Mouse (Mus musculus): ENCODE measurements around the gene Nxf1. TPM values are rescaled to one million over a fixed set of nuclear protein-coding genes. Genes with fewer than 3 reads are reported as not detected.

Gene Nxf1
- polyA plus RNA-seq, 1 experiment from 2014 or later, result 145 TPM

- H3K27me3 ChIP-seq (ENCODE audit: control insufficient read depth, insufficient read depth, low read length), result no peaks in the 10 kb centered on the region
- 51% methylated on average over 3 of the region's 3 CpGs for WGBS
- no peaks in the 10 kb centered on the region for H3K9me3 ChIP-seq (replicated peaks; ENCODE audit: control insufficient read depth, low read length)
- ATAC-seq (replicated peaks; ENCODE audit: extremely low read depth, insufficient read depth, low FRiP score), result no peak
- peak overlapping the region; percentile 95 for H3K9ac ChIP-seq (ENCODE audit: low read length)
- no peak overlapping the region for H3K27ac ChIP-seq (ENCODE audit: low read length)
- H3K4me3 ChIP-seq (ENCODE audit: low read length), result no peak overlapping the region
- H3K36me3 ChIP-seq (ENCODE audit: control insufficient read depth, insufficient read depth), result peaks cover 32% of the 10 kb centered on the region
- H3K4me1 ChIP-seq (ENCODE audit: control insufficient read depth, insufficient read depth, low read length), result peaks cover 22% of the 10 kb centered on the region
- peak overlapping the region; percentile 80; the same call in 1 of the 2 replicates for H3K4me2 ChIP-seq (ENCODE audit: low read depth, low read length)
These were observed 1.2 kb upstream of the Nxf1 start for GRCm38 (mm10) chr19:8755652-8756051.

GRCm38 (mm10) chr19:8757471-8757998 lies 662 bp downstream of the Nxf1 start:
- peak overlapping the region; percentile 95 for H3K9ac ChIP-seq (ENCODE audit: low read length)
- no peaks in the 10 kb centered on the region for H3K9me3 ChIP-seq (replicated peaks; ENCODE audit: control insufficient read depth, low read length)
- H3K27ac ChIP-seq (ENCODE audit: low read length), result peak overlapping the region; percentile 83
- peak overlapping the region; percentile 88 for H3K4me2 ChIP-seq (ENCODE audit: low read depth, low read length)
- H3K4me1 ChIP-seq (ENCODE audit: control insufficient read depth, insufficient read depth, low read length), result peaks cover 22% of the 10 kb centered on the region
- ATAC-seq (replicated peaks; ENCODE audit: extremely low read depth, insufficient read depth, low FRiP score), result no peak
- H3K4me3 ChIP-seq (ENCODE audit: low read length), result peak overlapping the region; percentile 77
- 3% methylated on average over 14 of the region's 14 CpGs for WGBS
- H3K36me3 ChIP-seq (ENCODE audit: control insufficient read depth, insufficient read depth), result peaks cover 18% of the 10 kb centered on the region
- H3K27me3 ChIP-seq (ENCODE audit: control insufficient read depth, insufficient read depth, low read length), result no peaks in the 10 kb centered on the region

- peaks cover 22% of the 10 kb centered on the region for H3K4me1 ChIP-seq (ENCODE audit: control insufficient read depth, insufficient read depth, low read length)
- peaks cover 22% of the 10 kb centered on the region for H3K36me3 ChIP-seq (ENCODE audit: control insufficient read depth, insufficient read depth)
- H3K9me3 ChIP-seq (replicated peaks; ENCODE audit: control insufficient read depth, low read length), result no peaks in the 10 kb centered on the region
- H3K4me3 ChIP-seq (ENCODE audit: low read length), result no peak overlapping the region
- H3K9ac ChIP-seq (ENCODE audit: low read length), result no peak overlapping the region
- H3K27me3 ChIP-seq (ENCODE audit: control insufficient read depth, insufficient read depth, low read length), result no peaks in the 10 kb centered on the region
- no peak for ATAC-seq (replicated peaks; ENCODE audit: extremely low read depth, insufficient read depth, low FRiP score)
- H3K4me2 ChIP-seq (ENCODE audit: low read depth, low read length), result no peak overlapping the region
- H3K27ac ChIP-seq (ENCODE audit: low read length), result no peak overlapping the region
- 78% methylated on average over 2 of the region's 2 CpGs for WGBS
These were observed 2.0 kb downstream of the Nxf1 start for GRCm38 (mm10) chr19:8758899-8759298.

DNA sequence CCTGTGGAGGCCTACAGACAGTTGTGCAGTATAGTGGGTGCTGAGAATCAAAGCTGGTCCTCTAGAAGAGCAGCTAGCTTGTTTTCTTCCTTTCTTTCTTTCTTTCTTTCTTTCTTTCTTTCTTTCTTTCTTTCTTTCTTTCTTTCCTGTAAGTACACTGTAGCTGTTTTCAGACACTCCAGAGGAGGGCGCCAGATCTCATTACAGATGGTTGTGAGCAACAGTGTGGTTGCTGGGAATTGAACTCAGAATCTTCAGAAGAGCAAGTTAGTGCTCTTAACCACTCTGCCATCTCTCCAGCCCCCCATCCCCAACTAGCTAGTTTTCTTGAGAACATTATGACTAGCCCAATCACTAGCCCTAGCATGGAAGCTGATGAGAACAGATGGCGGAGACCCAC lies 3.9 kb downstream of the Nxf1 start:
- ATAC-seq (replicated peaks; ENCODE audit: extremely low read depth, insufficient read depth, low FRiP score), result no peak
- Histone ChIP-seq H3K4me2 (ENCODE audit: low read depth, low read length) (no peak overlapping the region), H3K36me3 (ENCODE audit: control insufficient read depth, insufficient read depth) (peaks cover 32% of the 10 kb centered on the region), H3K9me3 (replicated peaks; ENCODE audit: control insufficient read depth, low read length) (no peaks in the 10 kb centered on the region), H3K4me1 (ENCODE audit: control insufficient read depth, insufficient read depth, low read length) (peaks cover 18% of the 10 kb centered on the region), H3K27ac (ENCODE audit: low read length) (no peak overlapping the region), H3K4me3 (ENCODE audit: low read length) (no peak overlapping the region), H3K9ac (ENCODE audit: low read length) (no peak overlapping the region), H3K27me3 (ENCODE audit: control insufficient read depth, insufficient read depth, low read length) (no peaks in the 10 kb centered on the region)
- 96% methylated on average over 2 of the region's 2 CpGs for WGBS

DNA sequence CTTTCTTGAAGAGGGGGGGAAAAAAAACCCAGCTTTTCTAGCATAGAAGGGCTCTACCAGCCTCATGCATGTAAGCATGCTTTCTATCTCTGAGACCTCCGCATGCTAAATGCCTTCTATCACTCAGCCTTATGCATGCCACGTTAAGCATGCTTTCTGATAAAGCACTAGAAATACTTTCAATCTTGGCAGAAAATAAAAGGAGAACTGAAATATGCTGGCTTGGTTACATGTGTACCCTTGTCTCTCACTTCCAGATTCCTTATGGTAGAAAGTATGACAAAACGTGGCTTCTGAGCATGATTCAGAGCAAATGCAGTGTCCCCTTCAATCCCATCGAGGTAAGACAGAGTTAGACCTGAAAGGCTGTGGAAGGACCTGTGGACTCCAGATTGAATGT lies 6.4 kb downstream of the Nxf1 start:
- H3K4me2 ChIP-seq (ENCODE audit: low read depth, low read length), result no peak overlapping the region
- H3K36me3 ChIP-seq (ENCODE audit: control insufficient read depth, insufficient read depth), result peaks cover 57% of the 10 kb centered on the region
- ATAC-seq (replicated peaks; ENCODE audit: extremely low read depth, insufficient read depth, low FRiP score), result no peak
- H3K9me3 ChIP-seq (replicated peaks; ENCODE audit: control insufficient read depth, low read length), result no peaks in the 10 kb centered on the region
- H3K4me3 ChIP-seq (ENCODE audit: low read length), result no peak overlapping the region
- 68% methylated on average over 4 of the region's 4 CpGs for WGBS
- peaks cover 7% of the 10 kb centered on the region for H3K4me1 ChIP-seq (ENCODE audit: control insufficient read depth, insufficient read depth, low read length)
- H3K27me3 ChIP-seq (ENCODE audit: control insufficient read depth, insufficient read depth, low read length), result no peaks in the 10 kb centered on the region
- H3K27ac ChIP-seq (ENCODE audit: low read length), result no peak overlapping the region
- H3K9ac ChIP-seq (ENCODE audit: low read length), result no peak overlapping the region

DNA sequence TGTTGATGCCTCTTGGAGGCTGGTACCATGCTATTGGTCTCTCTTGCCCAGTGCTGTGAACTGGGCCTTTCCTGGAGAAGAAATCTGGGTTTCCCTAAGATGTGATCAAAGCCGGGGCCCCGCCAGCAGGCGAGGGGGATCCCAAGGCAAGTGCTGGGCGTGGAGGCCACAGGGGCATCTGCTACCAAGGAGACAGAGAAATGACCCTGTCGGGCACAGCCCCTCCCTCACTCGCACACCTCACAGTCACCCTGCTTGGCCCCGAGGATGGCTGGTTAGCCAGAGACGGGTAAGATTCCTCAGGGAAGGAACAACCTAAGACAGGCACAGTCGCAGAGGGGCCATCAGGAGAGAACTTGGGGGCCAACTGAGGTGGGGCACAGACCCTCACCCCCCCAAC lies 8.7 kb downstream of the Nxf1 start:
- peaks cover 74% of the 10 kb centered on the region for H3K36me3 ChIP-seq (ENCODE audit: control insufficient read depth, insufficient read depth)
- 96% methylated on average over 9 of the region's 9 CpGs for WGBS
- no peaks in the 10 kb centered on the region for H3K4me1 ChIP-seq (ENCODE audit: control insufficient read depth, insufficient read depth, low read length)
- no peak overlapping the region for H3K9ac ChIP-seq (ENCODE audit: low read length)
- no peak overlapping the region for H3K4me3 ChIP-seq (ENCODE audit: low read length)
- ATAC-seq (replicated peaks; ENCODE audit: extremely low read depth, insufficient read depth, low FRiP score), result no peak
- H3K9me3 ChIP-seq (replicated peaks; ENCODE audit: control insufficient read depth, low read length), result no peaks in the 10 kb centered on the region
- no peak overlapping the region for H3K27ac ChIP-seq (ENCODE audit: low read length)
- H3K4me2 ChIP-seq (ENCODE audit: low read depth, low read length), result no peak overlapping the region
- H3K27me3 ChIP-seq (ENCODE audit: control insufficient read depth, insufficient read depth, low read length), result no peaks in the 10 kb centered on the region

- Histone ChIP-seq H3K27me3 (ENCODE audit: control insufficient read depth, insufficient read depth, low read length) (no peaks in the 10 kb centered on the region), H3K27ac (ENCODE audit: low read length) (peak within 1 kb of the TSS; percentile 90), H3K9ac (ENCODE audit: low read length) (peak within 1 kb of the TSS; percentile 98), H3K9me3 (replicated peaks; ENCODE audit: control insufficient read depth, low read length) (no peaks in the 10 kb centered on the region), H3K4me3 (ENCODE audit: low read length) (peak within 1 kb of the TSS; percentile 90), H3K4me1 (ENCODE audit: control insufficient read depth, insufficient read depth, low read length) (peaks cover 24% of the 10 kb centered on the region), H3K4me2 (ENCODE audit: low read depth, low read length) (peak within 1 kb of the TSS; percentile 86), H3K36me3 (ENCODE audit: control insufficient read depth, insufficient read depth) (peaks cover 49% of the 10 kb centered on the region)
- WGBS, result 17% methylated on average over 29 of the region's 29 CpGs
- no peak for ATAC-seq (replicated peaks; ENCODE audit: extremely low read depth, insufficient read depth, low FRiP score)
These were observed 13.8 kb downstream of the Nxf1 start, which contains the start of gene Tmem223 for GRCm38 (mm10) chr19:8770567-8771270. Tmem223 (plus strand) TSS chr19:8770996.

GRCm38 (mm10) chr19:8772996-8773395 lies 16.1 kb downstream of the Nxf1 start:
- peaks cover 26% of the 10 kb centered on the region for H3K4me1 ChIP-seq (ENCODE audit: control insufficient read depth, insufficient read depth, low read length)
- H3K27me3 ChIP-seq (ENCODE audit: control insufficient read depth, insufficient read depth, low read length), result no peaks in the 10 kb centered on the region
- H3K9me3 ChIP-seq (replicated peaks; ENCODE audit: control insufficient read depth, low read length), result no peaks in the 10 kb centered on the region
- H3K4me2 ChIP-seq (ENCODE audit: low read depth, low read length), result peak overlapping the region; percentile 79
- H3K9ac ChIP-seq (ENCODE audit: low read length), result no peak overlapping the region; the same call in 1 of the 2 replicates
- no peak overlapping the region; the same call in 1 of the 2 replicates for H3K27ac ChIP-seq (ENCODE audit: low read length)
- H3K36me3 ChIP-seq (ENCODE audit: control insufficient read depth, insufficient read depth), result peaks cover 28% of the 10 kb centered on the region
- WGBS, result 50% methylated on average over 5 of the region's 5 CpGs
- H3K4me3 ChIP-seq (ENCODE audit: low read length), result peak overlapping the region; percentile 92
- ATAC-seq (replicated peaks; ENCODE audit: extremely low read depth, insufficient read depth, low FRiP score), result no peak

GRCm38 (mm10) chr19:8773409-8773808 lies 16.5 kb downstream of the Nxf1 start:
- Histone ChIP-seq H3K36me3 (ENCODE audit: control insufficient read depth, insufficient read depth) (peaks cover 24% of the 10 kb centered on the region), H3K9ac (ENCODE audit: low read length) (peak overlapping the region; percentile 98), H3K9me3 (replicated peaks; ENCODE audit: control insufficient read depth, low read length) (no peaks in the 10 kb centered on the region), H3K4me1 (ENCODE audit: control insufficient read depth, insufficient read depth, low read length) (peaks cover 26% of the 10 kb centered on the region), H3K27me3 (ENCODE audit: control insufficient read depth, insufficient read depth, low read length) (no peaks in the 10 kb centered on the region), H3K4me2 (ENCODE audit: low read depth, low read length) (peak overlapping the region; percentile 79), H3K4me3 (ENCODE audit: low read length) (peak overlapping the region; percentile 92), H3K27ac (ENCODE audit: low read length) (no peak overlapping the region; the same call in 1 of the 2 replicates)
- no peak for ATAC-seq (replicated peaks; ENCODE audit: extremely low read depth, insufficient read depth, low FRiP score)
- 47% methylated on average over 6 of the region's 6 CpGs for WGBS

Data from heart, embryonic 16.5 days (tissue).